Mouse (Mus musculus): ENCODE measurements around the gene Lsr.

DNA sequence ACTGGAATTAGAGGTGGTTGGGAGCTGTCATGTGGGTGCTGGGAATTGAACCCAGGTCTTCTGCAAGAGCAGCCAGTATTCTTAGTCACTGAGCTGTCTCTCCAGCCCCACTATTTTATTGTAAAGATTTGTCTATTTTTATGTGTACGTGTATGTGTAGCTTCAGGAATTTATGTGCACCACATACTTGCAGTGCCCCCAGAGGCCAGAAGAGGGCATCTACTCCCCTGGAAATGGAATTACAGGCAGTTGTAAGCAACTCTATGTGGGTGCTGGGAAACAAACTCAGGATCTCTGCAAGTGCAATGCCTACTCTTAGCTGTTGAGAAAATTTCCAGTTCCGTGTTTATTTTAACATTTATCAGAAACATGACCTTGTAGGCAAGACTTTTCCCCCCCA lies 23.2 kb upstream of the Lsr start:
- TF ChIP-seq POLR2A (IDR thresholded peaks at IDR 0.05; ENCODE audit: control insufficient read depth, extremely low read depth, insufficient read depth, low read length, poor library complexity): no peak
- TF ChIP-seq CTCF (IDR thresholded peaks at IDR 0.05; ENCODE audit: borderline replicate concordance, control insufficient read depth, extremely low read depth, insufficient read depth, low read length, poor library complexity): no peak
